Mouse (Mus musculus): ENCODE results near the gene Enthd1. TPM values are rescaled to one million over a fixed set of nuclear protein-coding genes. Genes with fewer than 3 reads are reported as not detected.
A peak's percentile ranks its signal among the peaks of the same experiment; 100 is the strongest.

Gene Enthd1
- polyA plus RNA-seq, 1 experiment from 2014 or later = not detected

DNA sequence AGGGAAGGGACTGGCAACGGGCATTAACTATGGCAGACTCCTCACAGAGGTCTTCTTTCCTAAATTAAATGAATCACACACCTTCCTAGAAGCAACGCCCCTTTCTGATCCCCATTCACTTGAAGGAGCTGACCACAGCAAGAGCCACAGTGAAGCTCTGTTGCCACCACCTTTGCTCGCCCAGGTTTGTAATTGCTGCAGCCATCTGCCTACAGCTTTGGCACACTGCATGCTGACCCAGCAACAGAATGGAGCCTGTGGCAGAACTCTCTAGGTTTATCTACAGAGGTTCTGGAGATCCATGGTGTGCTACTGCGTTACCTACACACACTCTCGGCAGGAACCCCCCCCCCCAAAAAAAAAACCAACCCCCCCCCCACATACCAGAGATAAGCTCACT is 74.8 kb downstream of the Enthd1 start:
- Histone ChIP-seq H3K4me2 (no peak overlapping the region), H3K27ac (no peak overlapping the region), H3K9me3 (0 out of 2 replicates have a peak, but pooled peaks cover 3% of the 10 kb centered on the region), H3K36me3 (no peaks in the 10 kb centered on the region), H3K27me3 (peaks cover 25% of the 10 kb centered on the region), H3K9ac (no peak overlapping the region), H3K4me3 (no peak overlapping the region), H3K4me1 (replicated peaks) (peaks cover 29% of the 10 kb centered on the region)
- no peak for ATAC-seq (ENCODE audit: low FRiP score)
- WGBS = 90% methylated on average over 5 of the region's 5 CpGs

DNA sequence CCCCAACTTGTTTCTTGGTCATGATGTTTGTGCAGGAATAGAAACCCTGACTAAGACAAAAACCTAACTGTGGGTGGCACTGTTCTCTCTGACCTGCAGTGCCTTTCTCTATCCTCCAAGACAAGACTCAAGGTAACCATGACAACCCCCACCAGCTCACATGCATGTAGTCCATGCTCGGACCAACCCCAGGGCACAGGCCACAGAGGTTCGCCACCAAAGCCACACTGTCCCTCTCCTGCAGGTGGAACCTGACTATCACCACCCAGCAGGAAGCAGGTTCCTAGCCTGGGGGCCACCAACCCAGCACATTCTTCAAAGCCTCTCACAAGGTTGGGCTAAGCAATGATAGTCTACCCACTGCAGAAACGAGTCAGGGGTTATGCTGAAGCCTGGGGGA is 76.3 kb downstream of the Enthd1 start:
- H3K36me3 ChIP-seq = no peaks in the 10 kb centered on the region
- no peak overlapping the region for H3K27ac ChIP-seq
- no peak overlapping the region for H3K4me3 ChIP-seq
- H3K4me1 ChIP-seq (replicated peaks) = peaks cover 35% of the 10 kb centered on the region
- WGBS = 37% methylated on average over 3 of the region's 3 CpGs
- H3K9ac ChIP-seq = no peak overlapping the region
- H3K27me3 ChIP-seq = peaks cover 13% of the 10 kb centered on the region
- H3K4me2 ChIP-seq = no peak overlapping the region
- H3K9me3 ChIP-seq = 0 out of 2 replicates have a peak, but pooled peaks cover 3% of the 10 kb centered on the region
- no peak for ATAC-seq (ENCODE audit: low FRiP score)

DNA sequence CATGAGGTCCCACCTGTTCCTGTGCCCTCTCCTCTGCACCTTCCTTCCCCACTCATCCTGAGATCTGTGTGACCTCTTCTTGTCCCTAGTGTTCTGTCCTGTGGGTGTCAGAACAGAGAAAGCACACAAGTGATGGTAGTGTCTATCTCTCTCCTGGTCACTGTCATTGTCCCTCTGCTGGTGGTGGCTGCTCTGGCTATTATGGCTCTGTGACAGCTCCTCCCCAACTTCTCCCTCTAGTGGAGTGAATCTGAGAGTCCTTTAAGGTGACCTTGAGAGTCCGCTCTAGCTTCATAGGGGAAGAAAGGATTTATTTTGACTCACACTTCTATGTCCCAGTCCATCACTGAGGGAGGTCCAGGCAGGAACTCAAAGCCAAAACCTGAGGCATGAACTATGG is 79.4 kb downstream of the Enthd1 start:
- H3K27ac ChIP-seq = no peak overlapping the region

DNA sequence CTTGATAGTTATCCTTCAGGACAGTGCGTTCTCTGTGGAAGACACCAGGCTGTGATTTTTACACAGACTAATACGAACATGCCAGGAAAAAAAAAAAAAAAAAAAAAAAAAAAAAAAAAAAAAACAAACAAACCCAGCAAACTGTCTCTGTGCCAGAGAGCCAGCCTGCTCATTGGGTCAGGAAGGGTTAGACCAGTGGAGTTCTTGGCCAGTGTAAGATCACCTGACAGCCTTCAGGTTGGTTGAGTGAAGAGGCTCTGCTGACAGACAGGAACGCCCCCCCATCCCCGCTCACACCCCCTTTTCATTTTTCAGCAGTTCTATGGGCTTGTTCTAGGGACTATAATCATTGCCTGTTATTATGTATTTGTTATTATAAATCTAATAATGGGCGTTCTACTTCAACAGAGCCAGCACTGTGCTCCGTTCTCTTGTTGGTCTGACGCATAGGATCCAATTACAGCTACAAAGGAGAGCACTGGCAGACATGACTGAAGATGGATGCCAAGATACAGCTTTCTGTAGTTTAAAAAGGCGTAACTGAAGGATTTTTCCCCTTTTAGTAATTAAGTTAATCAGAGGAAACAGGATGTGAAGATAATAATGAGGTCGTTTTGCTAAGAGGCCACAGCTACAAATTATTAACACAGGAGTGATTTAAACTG is 81.8 kb downstream of the Enthd1 start:
- Histone ChIP-seq H3K27me3 (no peaks in the 10 kb centered on the region), H3K4me1 (replicated peaks) (peaks cover 41% of the 10 kb centered on the region), H3K4me3 (no peak overlapping the region), H3K27ac (no peak overlapping the region), H3K36me3 (no peaks in the 10 kb centered on the region), H3K4me2 (no peak overlapping the region), H3K9ac (no peak overlapping the region), H3K9me3 (no peaks in the 10 kb centered on the region)
- ATAC-seq (ENCODE audit: low FRiP score) = no peak
- 63% methylated on average over 9 of the region's 9 CpGs for WGBS

More for the DNA sequence above, 79.4 kb downstream of the Enthd1 start:
- no peak for ATAC-seq (ENCODE audit: low FRiP score)
- no peaks in the 10 kb centered on the region for H3K27me3 ChIP-seq
- no peak overlapping the region for H3K9ac ChIP-seq
- H3K4me1 ChIP-seq (replicated peaks) = peaks cover 44% of the 10 kb centered on the region
- WGBS = 95% methylated on average over 1 of the region's 1 CpGs
- H3K4me3 ChIP-seq = no peak overlapping the region
- no peaks in the 10 kb centered on the region for H3K9me3 ChIP-seq
- H3K4me2 ChIP-seq = no peak overlapping the region
- H3K36me3 ChIP-seq = no peaks in the 10 kb centered on the region

DNA sequence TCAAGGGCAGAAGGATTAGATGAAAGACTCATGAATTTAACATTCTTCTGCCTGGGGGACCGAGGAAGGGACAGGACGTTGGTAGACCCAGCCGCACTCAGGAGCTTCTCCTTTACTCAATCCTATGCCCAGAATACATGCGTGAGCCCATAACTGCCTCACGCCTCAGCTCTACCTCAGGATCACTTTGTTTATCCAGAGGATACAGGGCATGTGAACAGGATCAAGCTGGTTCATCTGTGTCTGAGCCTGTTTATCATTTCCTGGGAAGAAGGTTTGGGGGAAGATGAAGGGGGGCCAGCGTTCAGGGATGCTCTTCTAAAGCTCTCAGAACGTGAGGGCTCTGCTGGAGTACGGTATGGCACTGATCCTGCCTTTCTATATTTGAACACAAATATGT is 82.6 kb downstream of the Enthd1 start:
- H3K27ac ChIP-seq = no peak overlapping the region
- H3K4me3 ChIP-seq = no peak overlapping the region
- peaks cover 34% of the 10 kb centered on the region for H3K4me1 ChIP-seq (replicated peaks)
- no peaks in the 10 kb centered on the region for H3K27me3 ChIP-seq
- no peak for ATAC-seq (ENCODE audit: low FRiP score)
- no peak overlapping the region for H3K4me2 ChIP-seq
- 79% methylated on average over 8 of the region's 8 CpGs for WGBS
- H3K36me3 ChIP-seq = no peaks in the 10 kb centered on the region
- no peak overlapping the region for H3K9ac ChIP-seq
- H3K9me3 ChIP-seq = no peaks in the 10 kb centered on the region

DNA sequence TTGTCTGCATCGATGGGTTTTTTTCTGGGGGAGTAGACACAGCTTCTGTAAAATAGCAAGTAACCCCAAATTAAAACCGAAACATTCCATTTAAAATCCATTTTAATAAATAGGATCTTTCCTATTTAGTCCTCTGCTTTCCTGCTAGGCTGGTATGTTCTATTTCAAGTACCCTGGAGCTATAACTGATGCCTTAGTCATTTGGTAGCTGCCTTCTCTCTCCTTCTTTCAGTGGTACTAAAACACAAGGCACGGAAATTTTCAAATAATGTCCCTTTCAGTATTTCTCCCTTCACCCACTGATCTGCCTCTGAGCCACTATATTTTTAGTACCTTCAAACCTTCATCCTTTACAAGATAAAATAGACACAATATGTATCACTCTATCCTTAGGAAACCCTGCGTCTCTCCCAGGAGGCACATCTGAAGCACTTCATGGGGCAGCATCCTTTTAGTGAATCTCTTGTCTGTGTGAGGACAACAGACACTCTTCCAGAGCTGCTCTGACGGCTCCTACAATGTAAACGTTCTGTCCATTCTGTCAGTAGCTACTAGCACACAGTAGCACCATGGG is 90.4 kb downstream of the Enthd1 start:
- Histone ChIP-seq H3K27me3 (no peaks in the 10 kb centered on the region), H3K27ac (no peak overlapping the region), H3K4me3 (no peak overlapping the region), H3K9me3 (no peaks in the 10 kb centered on the region), H3K9ac (no peak overlapping the region), H3K4me1 (replicated peaks) (no peaks in the 10 kb centered on the region), H3K36me3 (no peaks in the 10 kb centered on the region), H3K4me2 (no peak overlapping the region)
- 84% methylated on average over 6 of the region's 6 CpGs for WGBS
- ATAC-seq (ENCODE audit: low FRiP score) = no peak

DNA sequence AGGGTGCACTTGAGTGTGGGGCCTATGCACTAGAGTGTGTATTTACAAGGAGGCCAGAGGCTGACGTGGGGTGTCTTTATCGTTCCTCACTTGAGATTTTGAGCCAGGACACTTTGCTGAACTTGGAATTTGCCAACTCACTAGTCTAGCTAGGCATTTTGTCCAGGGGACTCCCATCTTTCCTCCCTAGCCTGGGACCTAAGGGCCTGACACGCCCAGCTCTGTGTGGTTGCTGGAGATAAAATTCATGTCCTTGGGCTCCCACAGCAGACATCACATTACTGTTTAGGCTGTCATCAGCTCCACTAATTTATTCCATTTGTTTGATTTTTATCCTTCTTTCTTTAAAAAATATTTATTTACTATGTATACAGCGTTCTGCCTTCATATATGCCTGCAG is 97.1 kb downstream of the Enthd1 start:
- Histone ChIP-seq H3K27me3 (peaks cover 12% of the 10 kb centered on the region), H3K9ac (no peak overlapping the region), H3K4me3 (no peak overlapping the region), H3K27ac (no peak overlapping the region), H3K4me1 (replicated peaks) (0 out of 2 replicates have a peak, but pooled peaks cover 5% of the 10 kb centered on the region), H3K9me3 (no peaks in the 10 kb centered on the region), H3K4me2 (no peak overlapping the region), H3K36me3 (no peaks in the 10 kb centered on the region)
- ATAC-seq (ENCODE audit: low FRiP score) = no peak
- 89% methylated on average over 4 of the region's 4 CpGs for WGBS

DNA sequence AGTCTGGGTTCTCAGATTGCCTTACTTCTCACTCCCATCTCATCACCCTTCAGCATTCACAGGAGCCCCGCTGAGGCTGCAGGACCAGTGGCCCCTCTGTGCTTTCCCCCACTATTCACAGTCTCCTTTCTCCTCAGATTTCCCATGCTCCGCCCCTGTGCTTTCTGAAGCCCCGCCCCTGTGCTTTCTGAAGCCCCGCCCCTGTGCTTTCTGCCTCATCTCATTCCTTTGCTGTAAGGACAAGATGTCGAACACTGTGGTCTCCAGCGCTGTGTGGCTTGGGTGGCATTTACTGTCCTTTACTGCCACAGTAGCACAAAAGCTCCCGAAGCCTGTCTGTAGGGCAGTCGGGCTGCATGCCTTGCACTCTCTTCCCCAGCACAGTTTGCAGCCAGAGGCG is 102.8 kb downstream of the Enthd1 start:
- no peaks in the 10 kb centered on the region for H3K36me3 ChIP-seq
- peaks cover 24% of the 10 kb centered on the region for H3K4me1 ChIP-seq (replicated peaks)
- 3% methylated on average over 9 of the region's 9 CpGs for WGBS
- no peaks in the 10 kb centered on the region for H3K9me3 ChIP-seq
- peaks cover 23% of the 10 kb centered on the region for H3K27me3 ChIP-seq
- H3K9ac ChIP-seq = 0 out of 2 replicates have a peak overlapping the region, but pooled peaks have one; percentile 5
- H3K4me3 ChIP-seq = no peak overlapping the region
- ATAC-seq (ENCODE audit: low FRiP score) = no peak; the same call in 1 of the 2 replicates
- peak overlapping the region; percentile 37 for H3K4me2 ChIP-seq
- no peak overlapping the region for H3K27ac ChIP-seq

DNA sequence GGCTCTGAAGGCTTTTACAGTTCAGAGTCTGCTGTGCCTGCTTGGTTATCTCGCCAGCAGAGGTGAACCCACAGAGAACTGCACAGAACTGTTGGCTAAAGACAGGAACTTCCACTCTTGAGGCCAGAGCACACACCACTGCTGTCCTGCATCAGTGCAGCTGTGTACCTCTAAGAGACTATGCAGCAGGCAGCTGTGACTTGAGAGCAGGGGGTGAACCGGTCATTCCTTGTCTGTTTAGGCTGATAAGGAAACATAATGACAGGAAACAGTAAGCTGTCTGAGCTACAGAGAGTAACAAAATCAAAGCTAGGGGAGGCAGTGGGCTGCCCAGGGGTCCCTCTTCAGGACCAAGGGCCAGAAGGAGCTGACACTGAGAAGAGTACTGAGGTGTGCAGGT is 103.5 kb downstream of the Enthd1 start:
- WGBS = 73% methylated on average over 2 of the region's 2 CpGs
- no peak for ATAC-seq (ENCODE audit: low FRiP score)

DNA sequence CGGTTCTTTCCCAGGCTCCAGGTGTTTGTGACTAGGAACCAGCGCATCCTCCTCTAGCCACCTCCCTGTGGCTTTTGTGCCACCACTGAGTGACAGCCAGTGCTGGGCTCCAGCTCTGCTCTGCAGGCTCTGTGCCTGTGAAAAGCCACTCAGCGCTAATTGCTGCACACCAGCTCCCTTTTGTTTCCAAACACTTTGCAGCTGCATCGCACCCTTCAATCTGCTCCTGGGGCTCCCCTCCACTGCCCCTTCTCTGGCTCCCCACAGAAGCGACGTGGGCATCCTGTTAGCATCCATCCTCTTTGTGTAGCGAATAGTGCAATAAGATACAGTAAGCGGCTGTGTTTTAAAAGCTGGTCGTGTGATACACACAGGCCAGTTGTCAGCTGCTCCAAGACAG is 104.9 kb downstream of the Enthd1 start:
- no peaks in the 10 kb centered on the region for H3K36me3 ChIP-seq
- H3K4me3 ChIP-seq = no peak overlapping the region
- H3K27me3 ChIP-seq = peaks cover 28% of the 10 kb centered on the region
- H3K4me1 ChIP-seq (replicated peaks) = peaks cover 24% of the 10 kb centered on the region
- ATAC-seq (ENCODE audit: low FRiP score) = peak; percentile 59; the same call in 1 of the 2 replicates
- 0 out of 2 replicates have a peak overlapping the region, but pooled peaks have one; percentile 16 for H3K4me2 ChIP-seq
- H3K9ac ChIP-seq = peak overlapping the region; percentile 61
- H3K27ac ChIP-seq = peak overlapping the region; percentile 72
- 17% methylated on average over 9 of the region's 9 CpGs for WGBS
- H3K9me3 ChIP-seq = no peaks in the 10 kb centered on the region

More for the DNA sequence above, 103.5 kb downstream of the Enthd1 start:
- Histone ChIP-seq H3K9me3 (no peaks in the 10 kb centered on the region), H3K4me2 (no peak overlapping the region), H3K27me3 (peaks cover 25% of the 10 kb centered on the region), H3K36me3 (no peaks in the 10 kb centered on the region), H3K9ac (no peak overlapping the region), H3K4me3 (no peak overlapping the region), H3K4me1 (replicated peaks) (peaks cover 24% of the 10 kb centered on the region), H3K27ac (no peak overlapping the region)

DNA sequence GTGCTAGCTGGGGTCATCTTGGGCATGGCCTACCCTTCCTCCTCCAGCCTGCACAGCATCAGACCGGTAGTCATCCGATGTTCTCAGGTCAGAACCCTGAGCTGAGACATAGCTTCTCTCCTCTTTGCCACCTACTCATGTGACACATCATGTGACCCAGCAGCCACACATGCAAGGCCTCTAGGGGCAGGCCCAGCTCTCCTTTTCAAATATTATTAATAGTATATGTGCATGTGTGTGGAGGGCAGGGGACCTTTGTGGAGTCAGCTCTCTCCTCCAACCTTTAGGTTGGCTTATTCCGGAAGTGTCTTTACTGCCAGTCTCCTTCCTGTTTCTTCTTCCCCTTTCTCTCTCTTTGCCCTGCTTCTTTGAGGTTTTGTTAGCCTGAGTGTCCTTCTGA is 107.0 kb downstream of the Enthd1 start:
- H3K4me1 ChIP-seq (replicated peaks) = peaks cover 19% of the 10 kb centered on the region
- peaks cover 20% of the 10 kb centered on the region for H3K27me3 ChIP-seq
- H3K36me3 ChIP-seq = no peaks in the 10 kb centered on the region
- H3K9me3 ChIP-seq = no peaks in the 10 kb centered on the region
- no peak overlapping the region for H3K4me2 ChIP-seq
- no peak for ATAC-seq (ENCODE audit: low FRiP score)
- H3K4me3 ChIP-seq = no peak overlapping the region
- WGBS = 95% methylated on average over 3 of the region's 3 CpGs
- H3K27ac ChIP-seq = no peak overlapping the region
- H3K9ac ChIP-seq = no peak overlapping the region

DNA sequence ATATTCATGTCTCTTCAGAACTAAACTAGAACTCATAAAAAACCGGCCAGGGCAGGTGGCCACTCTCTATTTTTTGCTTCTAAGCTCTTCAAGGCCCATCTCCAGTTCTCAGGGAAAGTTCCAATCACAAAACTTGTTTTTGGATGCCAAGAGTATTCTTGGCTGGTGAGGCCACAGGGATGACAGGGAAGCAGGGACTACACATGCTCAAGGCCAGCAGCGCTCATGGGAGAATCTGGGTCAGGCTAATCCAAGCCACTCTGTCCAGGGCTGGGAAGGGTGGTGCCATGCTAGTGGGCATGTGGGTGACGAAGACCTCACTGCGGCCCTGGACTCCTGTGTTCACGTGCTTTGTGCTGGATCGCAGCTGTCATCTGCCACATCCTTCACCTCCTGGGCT is 110.5 kb downstream of the Enthd1 start:
- no peaks in the 10 kb centered on the region for H3K9me3 ChIP-seq
- no peak for ATAC-seq (ENCODE audit: low FRiP score)
- H3K4me2 ChIP-seq = no peak overlapping the region
- 66% methylated on average over 6 of the region's 6 CpGs for WGBS
- no peak overlapping the region for H3K27ac ChIP-seq
- H3K4me3 ChIP-seq = no peak overlapping the region
- H3K4me1 ChIP-seq (replicated peaks) = peaks cover 11% of the 10 kb centered on the region
- no peak overlapping the region for H3K9ac ChIP-seq
- peaks cover 13% of the 10 kb centered on the region; the same call in 1 of the 2 replicates for H3K27me3 ChIP-seq
- H3K36me3 ChIP-seq = no peaks in the 10 kb centered on the region

DNA sequence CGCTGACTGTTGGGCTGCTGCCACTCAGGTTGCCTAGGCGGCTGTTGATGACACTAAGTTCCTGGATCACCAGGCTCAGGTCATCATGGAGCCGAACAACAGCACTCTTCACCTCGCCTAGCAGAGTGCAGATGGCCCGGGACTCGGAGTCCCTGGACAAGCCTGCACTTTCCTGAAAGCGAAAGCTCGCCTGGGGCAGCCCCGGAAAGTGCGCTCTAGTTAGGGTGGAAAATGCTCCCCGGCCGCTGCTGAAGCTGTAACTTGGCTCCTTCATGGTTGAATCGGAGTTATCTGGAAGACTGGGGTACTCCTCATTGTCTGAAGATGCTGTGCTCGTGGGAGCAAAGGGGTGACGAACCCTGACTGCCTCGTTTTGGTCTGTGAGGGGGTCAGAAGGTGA is 112.5 kb downstream of the Enthd1 start:
- Histone ChIP-seq H3K4me2 (0 out of 2 replicates have a peak overlapping the region, but pooled peaks have one; percentile 3), H3K4me1 (replicated peaks) (peaks cover 11% of the 10 kb centered on the region), H3K9me3 (no peaks in the 10 kb centered on the region), H3K36me3 (no peaks in the 10 kb centered on the region), H3K27ac (no peak overlapping the region), H3K9ac (no peak overlapping the region), H3K4me3 (no peak overlapping the region), H3K27me3 (peaks cover 10% of the 10 kb centered on the region; the same call in 1 of the 2 replicates)
- no peak for ATAC-seq (ENCODE audit: low FRiP score)
- WGBS = 34% methylated on average over 16 of the region's 16 CpGs

Measured in hindbrain, embryonic 13.5 days (tissue).